Mouse (Mus musculus) MEL (cell line): ENCODE data around the gene Naa80. TPM values are rescaled to one million over a fixed set of nuclear protein-coding genes. Genes with fewer than 3 reads are reported as not detected.

Experiments
- DNase-seq: peaks from one replicate; pipeline ENCODE4 v3.0.0; 2011; ENCODE audit warnings: low read depth, low spot score
- H3K27ac ChIP-seq: 2 replicates; pipeline ENCODE4 v1.5.1; 2012; ENCODE audit warnings: low read depth, mild to moderate bottlenecking, control low read depth, low read length, moderate library complexity; ENCODE audit not compliant: control insufficient read depth
- H3K27me3 ChIP-seq, 2 experiments: fragments of 150-350 bp in 1 of 2; sonication (generic) in 1 of 2; 2 replicates each; pipeline ENCODE4 v1.6.1; 2012; ENCODE audit warnings: low read length in 2 of 2, mild to moderate bottlenecking in 2 of 2, improper control_type of control experiment in 1 of 2, moderate library complexity in 1 of 2; ENCODE audit not compliant: insufficient read depth in 2 of 2, control insufficient read depth in 1 of 2
- H3K36me3 ChIP-seq, 2 experiments: 2 replicates each; pipeline ENCODE4 v1.6.1; 2012 to 2014; ENCODE audit warnings: low read length in 2 of 2, improper control_type of control experiment in 1 of 2, inconsistent platforms in 1 of 2, mild to moderate bottlenecking in 1 of 2; ENCODE audit not compliant: insufficient read depth in 2 of 2, control insufficient read depth in 1 of 2
- H3K4me1 ChIP-seq, 2 experiments: fragments of 150-350 bp in 1 of 2; sonication (generic) in 1 of 2; 2 replicates each; pipeline ENCODE4 v1.6.1; 2012; ENCODE audit warnings: low read length in 2 of 2, improper control_type of control experiment in 1 of 2, mild to moderate bottlenecking in 1 of 2; ENCODE audit not compliant: insufficient read depth in 2 of 2, control insufficient read depth in 1 of 2
- H3K4me3 ChIP-seq, 2 experiments: fragments of 150-350 bp in 1 of 2; sonication (generic) in 1 of 2; 2 replicates each; pipeline ENCODE4 v1.5.1; 2012; ENCODE audit warnings: low read depth in 2 of 2, low read length in 2 of 2, mild to moderate bottlenecking in 2 of 2, moderate library complexity in 2 of 2, control low read depth in 1 of 2, improper control_type of control experiment in 1 of 2; ENCODE audit not compliant: control insufficient read depth in 1 of 2, insufficient read depth in 1 of 2
- H3K79me2 ChIP-seq: 2 replicates; pipeline ENCODE4 v1.6.1; 2012; ENCODE audit warnings: mild to moderate bottlenecking, low read length, moderate library complexity; ENCODE audit not compliant: control insufficient read depth, poor library complexity, insufficient read depth
- H3K9ac ChIP-seq: 2 replicates; pipeline ENCODE4 v1.6.1; 2012; ENCODE audit warnings: low read depth, mild to moderate bottlenecking, control low read depth, low read length, moderate library complexity; ENCODE audit not compliant: control insufficient read depth, poor library complexity, severe bottlenecking
- H3K9me3 ChIP-seq: fragments of 150-350 bp; sonication (generic); replicated peaks from 2 replicates; pipeline ENCODE4 v1.6.1; 2012; ENCODE audit warnings: mild to moderate bottlenecking, low read length, improper control_type of control experiment, moderate library complexity; ENCODE audit not compliant: insufficient read depth
- BHLHE40 ChIP-seq: IDR thresholded peaks from 2 replicates; pipeline ENCODE4 v1.6.1; 2012; ENCODE audit warnings: low read depth, mild to moderate bottlenecking, inconsistent platforms, low read length, improper control_type of control experiment, borderline replicate concordance
- CHD2 ChIP-seq: IDR thresholded peaks from 2 replicates; pipeline ENCODE4 v1.6.1; 2011; ENCODE audit warnings: low read length, improper control_type of control experiment
- CTCF ChIP-seq, 3 experiments: IDR thresholded peaks in 2 of 3; conservative IDR thresholded peaks in 1 of 3; 2 replicates each; pipeline ENCODE4 v1.5.1; 2011 to 2012; ENCODE audit warnings: low read length in 3 of 3, low read depth in 2 of 3, mild to moderate bottlenecking in 2 of 3, improper control_type of control experiment in 1 of 3, inconsistent platforms in 1 of 3, mixed read lengths in 1 of 3, moderate library complexity in 1 of 3; ENCODE audit not compliant: control insufficient read depth in 1 of 3, insufficient read depth in 1 of 3, poor library complexity in 1 of 3, severe bottlenecking in 1 of 3
- ELF1 ChIP-seq: IDR thresholded peaks from 2 replicates; pipeline ENCODE4 v1.6.1; 2014; ENCODE audit warnings: low read depth, mild to moderate bottlenecking, inconsistent platforms, low read length, improper control_type of control experiment, moderate library complexity
- EP300 ChIP-seq, 2 experiments: IDR thresholded peaks; 2 replicates each; pipeline ENCODE4 v1.6.1; 2011; ENCODE audit warnings: improper control_type of control experiment in 2 of 2, low read length in 2 of 2, low read depth in 1 of 2, mild to moderate bottlenecking in 1 of 2
- ETS1 ChIP-seq: IDR thresholded peaks from 2 replicates; pipeline ENCODE4 v1.6.1; 2012; ENCODE audit warnings: low read depth, mild to moderate bottlenecking, inconsistent platforms, low read length, improper control_type of control experiment, moderate library complexity
- GABPA ChIP-seq: IDR thresholded peaks from 2 replicates; pipeline ENCODE4 v1.6.1; 2012; ENCODE audit warnings: low read depth, mild to moderate bottlenecking, inconsistent platforms, low read length, improper control_type of control experiment, moderate library complexity
- GATA1 ChIP-seq: IDR thresholded peaks from 2 replicates; pipeline ENCODE4 v1.6.1; 2011; ENCODE audit warnings: low read depth, low read length, improper control_type of control experiment
- HCFC1 ChIP-seq: IDR thresholded peaks from 2 replicates; pipeline ENCODE4 v1.6.1; 2012; ENCODE audit warnings: low read depth, mild to moderate bottlenecking, inconsistent platforms, low read length, improper control_type of control experiment, moderate library complexity
- JUND ChIP-seq: IDR thresholded peaks from 2 replicates; pipeline ENCODE4 v1.6.1; 2011; ENCODE audit warnings: low read depth, mild to moderate bottlenecking, improper control_type of control experiment, low read length
- MAFK ChIP-seq: IDR thresholded peaks from 2 replicates; pipeline ENCODE4 v1.6.1; 2011; ENCODE audit warnings: low read depth, mild to moderate bottlenecking, low read length, improper control_type of control experiment, borderline replicate concordance
- MAX ChIP-seq: IDR thresholded peaks from 2 replicates; pipeline ENCODE4 v1.6.1; 2011; ENCODE audit warnings: low read length, improper control_type of control experiment
- MXI1 ChIP-seq: IDR thresholded peaks from 2 replicates; pipeline ENCODE4 v1.6.1; 2011; ENCODE audit warnings: mild to moderate bottlenecking, low read depth, low read length, improper control_type of control experiment
- MYB ChIP-seq: IDR thresholded peaks from 2 replicates; pipeline ENCODE4 v1.6.1; 2011; ENCODE audit warnings: mild to moderate bottlenecking, low read depth, low read length, improper control_type of control experiment
- MYC ChIP-seq: IDR thresholded peaks from 2 replicates; pipeline ENCODE4 v1.6.1; 2011; ENCODE audit warnings: low read depth, mild to moderate bottlenecking, low read length, improper control_type of control experiment, moderate library complexity
- NELFE ChIP-seq: IDR thresholded peaks from 2 replicates; pipeline ENCODE4 v1.6.1; 2011; ENCODE audit warnings: low read depth, low read length, improper control_type of control experiment
- NRF1 ChIP-seq: IDR thresholded peaks from 2 replicates; pipeline ENCODE4 v1.6.1; 2014; ENCODE audit warnings: low read depth, mild to moderate bottlenecking, inconsistent platforms, low read length, improper control_type of control experiment, moderate library complexity; ENCODE audit not compliant: poor library complexity, insufficient read depth, severe bottlenecking
- POLR2AphosphoS2 ChIP-seq: IDR thresholded peaks from 2 replicates; pipeline ENCODE4 v1.6.1; 2011; ENCODE audit warnings: low read length, improper control_type of control experiment
- POLR2AphosphoS5 ChIP-seq: IDR thresholded peaks from 2 replicates; pipeline ENCODE4 v1.6.1; 2012; ENCODE audit warnings: low read depth, borderline replicate concordance, mild to moderate bottlenecking, inconsistent platforms, low read length, moderate library complexity, mixed read lengths
- RCOR1 ChIP-seq: IDR thresholded peaks from 2 replicates; pipeline ENCODE4 v1.6.1; 2012; ENCODE audit warnings: low read depth, mild to moderate bottlenecking, inconsistent platforms, low read length, improper control_type of control experiment
- SIN3A ChIP-seq: IDR thresholded peaks from 2 replicates; pipeline ENCODE4 v1.6.1; 2012; ENCODE audit warnings: low read length, improper control_type of control experiment, inconsistent platforms
- SMC3 ChIP-seq: IDR thresholded peaks from 2 replicates; pipeline ENCODE4 v1.6.1; 2011; ENCODE audit warnings: low read depth, low read length, improper control_type of control experiment
- TBP ChIP-seq: IDR thresholded peaks from 2 replicates; pipeline ENCODE4 v1.8.0; 2011; ENCODE audit warnings: low read depth, low read length, improper control_type of control experiment
- TCF12 ChIP-seq: IDR thresholded peaks from 2 replicates; pipeline ENCODE4 v1.6.1; 2014; ENCODE audit warnings: low read depth, mild to moderate bottlenecking, inconsistent platforms, low read length, improper control_type of control experiment, moderate library complexity
- UBTF ChIP-seq: IDR thresholded peaks from 2 replicates; pipeline ENCODE4 v1.6.1; 2012; ENCODE audit warnings: low read depth, mild to moderate bottlenecking, inconsistent platforms, low read length, improper control_type of control experiment, moderate library complexity, borderline replicate concordance; ENCODE audit not compliant: insufficient read depth
- USF1 ChIP-seq: IDR thresholded peaks from 2 replicates; pipeline ENCODE4 v1.6.1; 2014; ENCODE audit warnings: low read depth, mild to moderate bottlenecking, inconsistent platforms, low read length, improper control_type of control experiment, moderate library complexity
- ZC3H11A ChIP-seq: IDR thresholded peaks from 2 replicates; pipeline ENCODE4 v1.6.1; 2012; ENCODE audit warnings: low read depth, mild to moderate bottlenecking, inconsistent platforms, low read length, improper control_type of control experiment
- ZMIZ1 ChIP-seq: IDR thresholded peaks from 2 replicates; pipeline ENCODE4 v1.6.1; 2012; ENCODE audit warnings: low read depth, mild to moderate bottlenecking, inconsistent platforms, low read length, improper control_type of control experiment, moderate library complexity
- ZNF384 ChIP-seq: IDR thresholded peaks from 2 replicates; pipeline ENCODE4 v1.6.1; 2012; ENCODE audit warnings: low read depth, mild to moderate bottlenecking, inconsistent platforms, low read length, improper control_type of control experiment
- polyA plus RNA-seq, 2 experiments: library from polyadenylated mRNA; stranded (reverse) in 1 of 2; unstranded in 1 of 2; fragments of >175 nt in 1 of 2; fragments of >200 nt in 1 of 2; gene quantifications; 2 replicates each; pipeline versions ENCODE4 v1.2.1 to v1.2.4; 2012; ENCODE audit warnings: low replicate concordance in 2 of 2, low read depth in 1 of 2; ENCODE audit not compliant: insufficient read length in 2 of 2, insufficient read depth in 1 of 2, missing spikeins in 1 of 2
- total RNA-seq: library from RNA; depleted of rRNA; stranded (reverse); fragments of 300-350 nt; gene quantifications from 2 replicates; pipeline ENCODE4 v1.2.3, GENCODE M21; 2012

Naa80 gene
- total and polyA plus RNA-seq, 3 experiments = 14.3 to 74.0 TPM; not detected in 1

GRCm38 (mm10) chr9:107580501-107581317, 2.0 kb downstream of the Naa80 start, which contains the start of gene Hyal3 (continued):
- TF ChIP-seq CTCF (IDR thresholded peaks at IDR 0.05 in 2 of 3, conservative IDR thresholded peaks at IDR 0.05 in 1 of 3; ENCODE audit: control insufficient read depth in 1 of 3, insufficient read depth in 1 of 3, low read depth in 2 of 3, low read length in 3 of 3, poor library complexity in 1 of 3, severe bottlenecking in 1 of 3) = no peak
- 0 out of 2 replicates have a peak, but pooled peaks have one; percentile 64 for TF ChIP-seq UBTF
- TF ChIP-seq RCOR1 = no peak
- TF ChIP-seq POLR2AphosphoS2 = peak; percentile 64; the same call in 1 of the 2 replicates
- TF ChIP-seq JUND = no peak
- peak; percentile 46 for TF ChIP-seq SIN3A
- peak; percentile 73 for TF ChIP-seq NELFE
- TF ChIP-seq TBP = peak; percentile 76

GRCm38 (mm10) chr9:107581584-107581983, 2.9 kb downstream of the Naa80 start:
- TF ChIP-seq EP300 (IDR thresholded peaks at IDR 0.05; ENCODE audit: low read depth in 1 of 2, low read length in 2 of 2) (peak; percentile 78 to 80), MYB (peak; percentile 83), SMC3 (0 out of 2 replicates have a peak, but pooled peaks have one; percentile 12), MAX (no peak; the same call in 1 of the 2 replicates), ZC3H11A (no peak), POLR2AphosphoS5 (no peak), MYC (no peak), SIN3A (no peak; the same call in none of the 2 replicates), MXI1 (no peak), UBTF (no peak), NELFE (no peak; the same call in 1 of the 2 replicates), ETS1 (peak; percentile 46; the same call in 1 of the 2 replicates), GATA1 (peak; percentile 58), ZNF384 (peak; percentile 86), TCF12 (peak; percentile 76), CTCF (IDR thresholded peaks at IDR 0.05 in 2 of 3, conservative IDR thresholded peaks at IDR 0.05 in 1 of 3; ENCODE audit: control insufficient read depth in 1 of 3, insufficient read depth in 1 of 3, low read depth in 2 of 3, low read length in 3 of 3, poor library complexity in 1 of 3, severe bottlenecking in 1 of 3) (no peak), GABPA (no peak), MAFK (no peak), HCFC1 (peak; percentile 39; the same call in 1 of the 2 replicates), NRF1 (no peak), BHLHE40 (no peak), CHD2 (no peak), ELF1 (no peak; the same call in 1 of the 2 replicates), POLR2AphosphoS2 (0 out of 2 replicates have a peak, but pooled peaks have one; percentile 48), USF1 (no peak), ZMIZ1 (no peak)
- Histone ChIP-seq H3K9me3 (no peaks in the 10 kb centered on the region), H3K4me3 (peak overlapping the region; percentile 81 to 98), H3K79me2 (peaks cover 30% of the 10 kb centered on the region), H3K27ac (peak overlapping the region; percentile 98), H3K36me3 (peaks cover 0 to 15% of the 10 kb centered on the region in 2 experiments; a peak in 2 of 4 replicates), H3K9ac (peak overlapping the region; percentile 78), H3K4me1 (peaks cover 6 to 31% of the 10 kb centered on the region in 2 experiments; a peak in 3 of 4 replicates), H3K27me3 (no peaks in the 10 kb centered on the region)
- peak; percentile 57 for DNase-seq
